ENCODE assay signal across 11 mouse cellular contexts in the genomic region with DNA sequence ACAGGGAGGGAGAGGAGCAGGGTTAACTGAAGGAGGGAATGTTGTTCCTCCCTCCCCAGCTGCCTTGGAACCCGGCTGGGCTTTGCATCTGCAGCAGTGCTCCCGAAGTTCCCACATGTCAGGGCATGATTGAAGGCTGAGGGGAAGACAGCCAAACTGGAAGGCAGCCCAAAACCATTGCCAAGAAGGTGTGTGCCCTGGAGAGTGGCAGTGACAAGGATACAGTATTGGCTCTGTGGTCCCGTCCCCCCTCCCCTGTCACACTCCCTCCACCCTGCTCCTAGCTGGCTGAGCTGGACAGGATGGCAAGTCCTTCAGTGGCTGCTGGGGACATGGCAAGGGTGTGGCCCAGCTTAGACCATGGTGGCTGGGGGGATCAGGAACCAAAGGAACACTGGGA.
DNase-seq lines count a peak whose midpoint lies in the region; ATAC-seq and TF ChIP-seq lines count a peak whose summit lies in the region.
"Had no signal": no experiment of that assay in that cellular context is flagged by ENCODE, and none has a peak within 500 bp of the region (broad histone marks: within the 10 kb centered on the region; RNA-seq: fewer than 3 reads in every experiment).

No protein-coding gene starts in this region.

- H3K4me1 ChIP-seq in kidney, embryonic 15.5 days: no peaks in the 10 kb centered on the region
- H3K4me1 ChIP-seq in forebrain, postnatal 0 days (ENCODE audit: insufficient read depth): no peaks in the 10 kb centered on the region

- ATAC-seq in kidney, embryonic 15.5 days (replicated peaks; ENCODE audit: low FRiP score): no peak
- ATAC-seq in forebrain, postnatal 0 days: no peak
- ATAC-seq: liver, postnatal 0 days had no signal

- no peaks in the 10 kb centered on the region for H3K36me3 ChIP-seq in kidney, embryonic 15.5 days
- no peaks in the 10 kb centered on the region for H3K36me3 ChIP-seq in forebrain, postnatal 0 days (ENCODE audit: insufficient read depth)

- no peak overlapping the region for H3K4me3 ChIP-seq in kidney, embryonic 15.5 days (replicated peaks)
- H3K4me3 ChIP-seq in forebrain, postnatal 0 days (ENCODE audit: low read depth, low read length): no peak overlapping the region

- H3K27ac ChIP-seq in kidney, embryonic 15.5 days: no peak overlapping the region
- no peak overlapping the region for H3K27ac ChIP-seq in forebrain, postnatal 0 days (ENCODE audit: low read depth, low read length)

- peaks cover 28% of the 10 kb centered on the region; the same call in 1 of the 2 replicates for H3K27me3 ChIP-seq in kidney, embryonic 15.5 days
- H3K27me3 ChIP-seq in forebrain, postnatal 0 days (ENCODE audit: insufficient read depth, low read length): no peaks in the 10 kb centered on the region

- no peak for TF ChIP-seq CTCF in forebrain, postnatal 0 days (IDR thresholded peaks at IDR 0.05; ENCODE audit: low read depth)

- no peaks in the 10 kb centered on the region for H3K9me3 ChIP-seq in kidney, embryonic 15.5 days (replicated peaks)
- no peaks in the 10 kb centered on the region for H3K9me3 ChIP-seq in forebrain, postnatal 0 days (ENCODE audit: low read length)

- WGBS in kidney, embryonic 15.5 days: 40% methylated on average over 3 of the region's 3 CpGs
- 22% methylated on average over 3 of the region's 3 CpGs for WGBS in forebrain, postnatal 0 days

- no peak overlapping the region for H3K4me2 ChIP-seq in kidney, embryonic 15.5 days
- no peak overlapping the region for H3K4me2 ChIP-seq in forebrain, postnatal 0 days (ENCODE audit: low read depth)

- DNase-seq in cerebellum, postnatal 10 days: peak; percentile 42 to 53
- DNase-seq in cerebellum, adult 18-20 months: no peak
- DNase-seq in kidney, adult 18-20 months: peak; percentile 16
- peak; percentile 30 for DNase-seq in 3T3-L1 (ENCODE audit: low read depth, low spot score)
- DNase-seq in forebrain, postnatal 0 days: peak; percentile 20
- no peak for DNase-seq in thymus, adult 18-20 months
- DNase-seq in urinary bladder, adult 18-20 months (ENCODE audit: low spot score in 2 of 2): no peak
- DNase-seq: B cell, adult 2 months; layer of hippocampus, postnatal 36 days; liver, postnatal 0 days had no signal

- H3K9ac ChIP-seq in kidney, embryonic 15.5 days: no peak overlapping the region
- no peak overlapping the region for H3K9ac ChIP-seq in forebrain, postnatal 0 days
- H3K9ac ChIP-seq: liver, postnatal 0 days had no signal

Comparison
In these comparisons a context has a peak if more than half of its experiments do, and no peak if none do; other contexts are left out.
1. DNase-seq: peak in cerebellum, postnatal 10 days (2 of 2), kidney, adult 18-20 months (single experiment), 3T3-L1 (single experiment) and forebrain, postnatal 0 days (single experiment); none in cerebellum, adult 18-20 months (0 of 2), thymus, adult 18-20 months (0 of 2) and urinary bladder, adult 18-20 months (0 of 2).